Mouse (Mus musculus) telencephalon, adult 2 months (tissue): Measurements from ENCODE around the gene Olfr1513.
A peak's percentile ranks its signal among the peaks of the same experiment; 100 is the strongest.
"Not testable (repeated sequence)": the region's sequence is repeated elsewhere in the genome, so short reads cannot be mapped to it uniquely, and the experiment has no call there.

ENCODE experiments used
- DNase-seq: peaks from one replicate; pipeline ENCODE4 v3.0.0-alpha.2; 2011; ENCODE audit warnings: low read depth, low spot score

The Olfr1513 gene

GRCm38 (mm10) chr14:52356308-52356707 is at the start of gene Olfr1513:
TSS of gene Olfr1513 (minus strand) at chr14:52356408.
- DNase-seq: no peak

GRCm38 (mm10) chr14:52397279-52397678 is 41.1 kb upstream of the Olfr1513 start, which contains the start of gene Olfr1511:
TSS of gene Olfr1511 (minus strand) at chr14:52397379.
- no peak for DNase-seq

GRCm38 (mm10) chr14:52390084-52390848 is 34.1 kb upstream of the Olfr1513 start:
- DNase-seq: not testable (repeated sequence)

- no peak for DNase-seq
Observed at GRCm38 (mm10) chr14:52379068-52379467, 22.9 kb upstream of the Olfr1513 start, which contains the start of gene Olfr1512. TSS of gene Olfr1512 (minus strand) at chr14:52379168.

GRCm38 (mm10) chr14:52368741-52369140 is 12.5 kb upstream of the Olfr1513 start:
- peak; percentile 46 for DNase-seq

DNA sequence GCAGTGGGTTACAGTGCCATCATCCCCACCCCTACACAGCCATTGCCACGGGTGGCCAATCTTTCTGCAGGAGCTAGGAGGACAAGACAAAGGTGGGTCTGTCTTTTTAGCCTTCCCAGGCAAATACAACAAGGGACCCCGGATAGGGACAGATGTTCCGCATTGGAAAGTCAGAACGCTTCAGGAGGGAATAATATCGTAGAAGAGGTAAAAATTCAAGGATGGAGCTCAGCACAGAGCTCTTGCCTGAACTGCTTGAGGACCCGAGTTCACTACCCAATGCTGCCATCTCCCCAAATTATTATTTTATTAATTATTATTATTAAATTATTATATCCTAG is 16.7 kb downstream of the Olfr1513 start:
- DNase-seq: no peak

GRCm38 (mm10) chr14:52338751-52339511 is 17.3 kb downstream of the Olfr1513 start:
- DNase-seq: peak; percentile 61

- no peak for DNase-seq
Observed at GRCm38 (mm10) chr14:52332171-52332570, 24.0 kb downstream of the Olfr1513 start.

DNA sequence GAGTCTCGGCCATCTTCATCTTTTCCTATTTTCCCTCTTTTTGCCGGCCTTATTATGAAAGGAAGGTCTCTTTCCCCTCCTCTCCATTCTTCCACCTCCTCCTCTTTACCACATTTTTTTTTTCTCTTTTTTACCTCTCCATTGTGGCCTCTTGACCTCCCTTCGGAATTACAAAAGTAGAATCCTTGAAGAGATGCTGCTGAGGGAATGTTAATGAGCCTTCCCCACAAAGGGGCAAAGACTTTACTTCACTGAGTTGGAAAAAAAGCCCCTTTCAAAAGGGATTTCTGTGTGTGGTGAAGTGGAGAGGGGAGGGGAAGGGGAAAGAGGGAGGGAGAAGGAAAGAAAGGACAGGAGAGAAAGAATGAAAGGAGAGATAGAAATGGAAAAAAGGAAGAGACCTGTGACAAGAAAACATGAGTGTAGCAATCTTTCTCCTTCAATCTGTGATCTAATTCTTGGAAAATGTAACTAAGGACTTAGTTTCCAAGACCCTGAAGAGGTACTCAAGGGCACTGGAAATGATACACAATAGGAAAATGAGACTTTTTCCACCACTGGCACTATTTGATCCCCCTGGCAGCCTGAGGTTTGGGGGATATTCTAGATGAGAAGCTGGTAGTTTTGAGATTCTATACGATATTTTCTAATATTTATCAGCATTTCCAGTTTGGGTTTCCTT is 25.0 kb downstream of the Olfr1513 start:
- DNase-seq: no peak

DNA sequence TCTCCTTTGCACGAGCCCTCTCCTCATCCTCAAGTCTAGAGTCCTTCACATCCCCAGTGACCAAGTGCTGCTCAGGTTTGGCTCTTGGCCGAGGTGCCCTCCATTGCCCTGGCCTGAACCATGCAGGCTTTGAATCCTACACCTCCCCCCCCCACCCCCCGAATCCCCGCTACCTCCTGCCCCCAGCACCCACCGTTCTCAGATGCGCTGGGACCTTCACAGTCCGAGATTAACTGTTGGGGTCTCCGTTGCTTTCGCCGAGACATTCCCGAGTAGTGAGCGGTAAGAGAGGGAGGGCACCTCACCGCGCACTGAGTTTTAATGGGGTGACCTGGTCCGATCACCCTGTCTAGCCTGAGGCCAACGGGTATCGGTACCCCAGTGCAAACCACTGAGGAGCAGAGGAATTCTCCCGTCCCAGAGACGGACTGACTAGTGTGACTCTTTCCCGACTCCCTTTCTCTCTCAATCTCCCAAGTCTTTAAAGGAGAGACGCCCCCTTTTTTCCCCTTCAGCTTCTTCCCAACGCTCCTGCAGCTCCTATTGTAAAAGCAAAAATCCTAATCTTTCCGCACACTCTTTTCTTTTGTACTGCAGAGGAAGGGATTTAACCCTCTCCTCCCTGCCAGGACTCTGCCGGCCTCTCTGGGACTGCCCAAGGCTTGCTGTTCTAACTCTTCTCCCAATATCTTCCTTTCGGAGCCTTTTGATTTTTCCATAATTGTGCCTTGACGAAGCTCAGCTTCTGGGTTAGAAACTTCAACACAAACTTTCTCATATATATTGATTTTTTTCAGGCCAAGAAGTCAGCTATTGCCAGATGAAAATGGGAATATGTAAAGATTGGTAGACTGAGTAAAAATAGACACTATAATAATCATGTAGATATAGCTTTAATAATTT is 28.0 kb downstream of the Olfr1513 start, which contains the start of gene Sall2:
Gene Sall2 (minus strand): TSS at position 853 of the 903 bp plus-strand sequence.
- no peak for DNase-seq

- no peak for DNase-seq
Observed at GRCm38 (mm10) chr14:52327375-52327901, 28.8 kb downstream of the Olfr1513 start.

DNA sequence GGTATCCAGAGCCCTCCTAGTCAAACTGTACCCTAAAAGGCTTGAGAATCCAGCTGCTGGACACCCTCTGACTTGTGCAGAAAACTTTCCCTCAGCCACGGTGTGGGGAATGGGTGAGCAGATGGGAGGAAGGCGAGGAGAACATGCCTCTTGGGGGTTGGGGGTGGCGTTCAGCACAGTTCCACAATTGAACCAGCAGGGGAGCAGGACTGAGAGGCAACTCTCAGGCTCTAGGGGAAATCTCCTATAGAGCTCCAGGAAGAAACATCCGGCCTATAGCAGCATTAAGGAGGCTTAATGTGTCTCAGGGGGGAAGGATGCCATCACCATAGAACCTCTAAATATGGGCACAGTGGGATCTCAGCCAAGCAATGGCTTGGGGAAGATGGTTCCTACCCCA is 30.3 kb downstream of the Olfr1513 start:
- DNase-seq: no peak

GRCm38 (mm10) chr14:52319361-52319760 is 36.8 kb downstream of the Olfr1513 start:
- DNase-seq: no peak

DNA sequence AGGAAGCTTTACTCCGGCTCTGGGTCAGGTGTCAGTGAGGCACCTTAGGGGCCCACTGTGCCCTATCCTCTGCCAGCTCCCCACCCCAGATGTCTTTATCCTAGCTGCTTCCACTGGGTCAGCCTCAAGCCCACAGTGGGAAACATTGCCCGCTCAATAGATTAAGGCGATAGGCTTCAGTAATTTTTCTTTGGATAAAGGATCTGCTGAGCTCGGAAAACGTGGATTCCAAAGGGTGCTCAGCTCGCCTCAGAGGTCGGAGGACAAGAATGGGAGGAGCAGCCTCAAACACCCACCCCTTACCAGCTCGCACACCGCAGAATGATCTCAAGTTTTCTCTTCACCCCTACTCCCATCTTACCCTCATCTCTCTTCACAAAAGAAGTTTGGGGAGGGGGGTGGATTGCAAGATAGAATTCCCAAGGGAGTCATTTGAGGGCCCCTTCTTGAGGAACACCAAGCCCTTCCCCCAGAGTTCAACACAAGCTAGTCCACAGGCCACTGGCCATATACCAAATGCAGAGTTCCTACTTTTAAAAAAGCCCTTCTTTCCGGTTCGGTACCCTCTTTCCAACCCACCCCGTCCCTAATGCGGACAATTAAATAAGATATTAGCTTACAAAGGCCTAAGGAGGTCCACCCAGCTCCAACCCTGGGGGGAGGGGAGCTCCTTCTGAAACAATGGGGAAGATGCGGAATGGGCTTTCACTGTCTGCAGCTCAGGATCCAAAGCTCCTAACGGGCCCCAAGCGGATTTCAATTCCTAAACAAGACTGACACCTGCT is 39.6 kb downstream of the Olfr1513 start:
- no peak for DNase-seq

DNA sequence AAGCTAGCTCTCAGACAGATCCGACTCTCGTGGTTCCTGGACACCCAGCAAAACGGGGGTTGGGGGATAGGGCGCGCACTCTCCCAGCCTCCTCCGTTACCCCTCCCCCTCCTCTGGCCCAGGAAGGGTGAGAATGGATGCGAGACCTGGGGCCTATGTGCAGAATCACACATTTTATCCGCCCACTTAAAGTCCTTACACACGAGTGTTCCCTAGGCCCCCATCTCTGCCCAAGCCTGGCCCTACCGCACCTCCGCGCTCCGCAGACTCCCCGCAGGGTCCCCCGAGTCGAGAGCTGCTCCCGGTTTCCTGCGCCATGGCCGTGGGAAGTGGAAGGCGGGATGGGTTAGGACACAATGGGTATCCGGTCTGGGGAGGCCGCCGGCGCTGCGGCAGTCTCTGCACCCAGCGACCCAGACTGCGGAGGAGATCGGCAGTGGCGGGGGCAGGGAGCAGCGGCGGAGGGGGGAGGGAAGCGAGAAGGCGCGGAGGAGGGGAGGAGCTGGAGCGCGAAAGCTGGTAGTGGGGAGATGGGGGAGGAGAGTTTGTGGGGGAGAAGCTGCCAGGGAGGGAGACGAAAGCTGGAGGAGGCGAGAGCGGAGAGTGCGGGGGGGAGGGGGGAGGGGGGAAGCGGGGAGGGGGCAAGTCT is 40.3 kb downstream of the Olfr1513 start:
- peak; percentile 54 for DNase-seq

DNA sequence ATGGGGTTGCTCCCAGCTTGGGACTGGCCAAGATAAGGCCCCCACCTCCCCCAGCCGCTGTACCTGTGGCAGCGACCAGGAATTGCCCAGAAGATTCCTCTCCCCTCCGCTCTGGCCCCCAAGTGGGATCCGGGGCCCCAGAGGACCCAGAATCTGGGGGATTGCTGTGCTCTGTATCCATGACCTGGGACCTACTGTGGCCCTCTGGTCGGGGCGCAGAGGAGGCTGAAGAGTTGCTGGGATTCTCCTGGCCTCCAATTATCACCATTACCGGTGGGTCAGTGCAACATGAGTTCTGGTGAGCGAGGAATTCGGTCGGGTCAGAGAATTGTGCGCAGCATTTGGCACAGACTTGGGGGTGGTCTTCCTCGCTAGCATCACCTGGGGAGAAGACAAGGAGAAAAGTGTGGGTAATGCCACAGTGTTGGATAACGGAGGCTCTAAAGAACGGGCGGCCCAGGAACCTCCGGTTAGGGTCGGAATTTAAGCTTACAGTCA is 40.9 kb downstream of the Olfr1513 start:
- DNase-seq: no peak

DNA sequence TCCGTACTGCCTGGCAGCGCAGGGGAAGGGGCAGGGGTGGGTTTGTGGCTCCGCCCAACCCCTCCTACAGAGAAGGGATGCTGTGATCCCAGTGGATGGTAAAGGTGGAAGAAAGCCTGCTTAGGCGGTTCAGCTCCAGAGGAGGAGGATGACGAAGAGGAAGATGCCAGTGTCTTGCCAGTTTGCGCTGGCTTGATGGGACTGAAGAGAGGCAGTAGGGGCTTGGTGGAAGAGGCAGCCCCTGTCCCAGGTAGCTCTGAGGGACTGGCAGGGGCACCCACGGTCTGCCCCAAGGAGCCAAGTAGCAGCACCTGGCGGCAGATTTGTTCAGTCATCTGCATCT is 41.4 kb downstream of the Olfr1513 start:
- no peak for DNase-seq

GRCm38 (mm10) chr14:52313931-52314807 is 42.0 kb downstream of the Olfr1513 start:
- DNase-seq: no peak
